In the genomic region with DNA sequence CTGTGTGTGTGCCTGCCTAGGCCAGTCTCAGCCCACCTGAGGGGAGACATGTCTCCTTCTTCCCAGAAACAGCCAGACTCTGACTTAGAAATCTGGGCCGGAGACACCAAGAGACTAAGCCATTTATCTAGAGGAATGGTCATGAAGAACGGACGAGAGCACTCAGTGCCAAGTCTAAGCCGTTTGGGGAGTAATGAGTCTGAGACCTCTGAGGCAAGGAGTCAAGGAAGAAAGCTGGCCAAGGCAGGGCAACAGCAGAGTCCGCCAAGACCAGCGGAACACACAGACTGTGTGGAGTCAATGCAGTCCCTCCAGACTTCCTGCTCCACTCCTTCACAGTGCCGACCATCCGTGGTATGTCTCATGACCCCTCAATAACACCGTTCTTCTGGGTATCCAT, we compare ENCODE assay signal across 13 mouse cellular contexts.
DNase-seq lines count a peak whose midpoint lies in the region; ATAC-seq lines count a peak whose summit lies in the region.
"Had no signal": no experiment of that assay in that cellular context is flagged by ENCODE, and none has a peak within 500 bp of the region (broad histone marks: within the 10 kb centered on the region; RNA-seq: fewer than 3 reads in every experiment).

No protein-coding gene starts in this region.

- H3K9ac ChIP-seq in hindbrain, embryonic 13.5 days: no peak overlapping the region
- H3K9ac ChIP-seq: liver, embryonic 14.5 days; midbrain, embryonic 12.5 days had no signal

- no peaks in the 10 kb centered on the region for H3K9me3 ChIP-seq in heart, embryonic 10.5 days
- no peaks in the 10 kb centered on the region for H3K9me3 ChIP-seq in hindbrain, embryonic 13.5 days
- H3K9me3 ChIP-seq: midbrain, embryonic 12.5 days had no signal

- H3K27ac ChIP-seq in heart, embryonic 10.5 days: no peak overlapping the region
- no peak overlapping the region for H3K27ac ChIP-seq in hindbrain, embryonic 13.5 days
- H3K27ac ChIP-seq: liver, embryonic 14.5 days; midbrain, embryonic 12.5 days had no signal

- H3K4me3 ChIP-seq in heart, embryonic 10.5 days: no peak overlapping the region
- no peak overlapping the region for H3K4me3 ChIP-seq in hindbrain, embryonic 13.5 days
- H3K4me3 ChIP-seq: midbrain, embryonic 12.5 days had no signal

- H3K4me2 ChIP-seq in hindbrain, embryonic 13.5 days: no peak overlapping the region
- H3K4me2 ChIP-seq: midbrain, embryonic 12.5 days had no signal

- H3K27me3 ChIP-seq in heart, embryonic 10.5 days (ENCODE audit: insufficient read depth, poor library complexity, severe bottlenecking): no peaks in the 10 kb centered on the region
- no peaks in the 10 kb centered on the region for H3K27me3 ChIP-seq in hindbrain, embryonic 13.5 days
- H3K27me3 ChIP-seq: midbrain, embryonic 12.5 days had no signal

- no peak for ATAC-seq in CD4-positive, CD25-positive, alpha-beta regulatory T cell, adult 4 months
- no peak for ATAC-seq in hindbrain, embryonic 13.5 days (ENCODE audit: low FRiP score)
- ATAC-seq: intestine, postnatal 0 days had no signal

- H3K36me3 ChIP-seq in heart, embryonic 10.5 days: peaks cover 11% of the 10 kb centered on the region; the same call in 1 of the 2 replicates
- H3K36me3 ChIP-seq in hindbrain, embryonic 13.5 days: no peaks in the 10 kb centered on the region
- H3K36me3 ChIP-seq: midbrain, embryonic 12.5 days had no signal

- peak; percentile 40 to 56 for DNase-seq in heart, adult 18-20 months
- DNase-seq in heart, embryonic 10.5 days (ENCODE audit: low spot score): no peak
- DNase-seq in fibroblast of lung, adult 2 months (ENCODE audit: low read depth): peak; percentile 44
- peak; percentile 30 to 37 for DNase-seq in heart, postnatal 36 days
- DNase-seq in lung, postnatal 25 days (ENCODE audit: low spot score): peak; percentile 26
- DNase-seq in thymus, postnatal 14 days: no peak
- DNase-seq: adrenal gland, adult 8-10 months; right cerebral cortex, adult 18-20 months had no signal

- H3K4me1 ChIP-seq in heart, embryonic 10.5 days: peaks cover 32% of the 10 kb centered on the region
- peaks cover 21% of the 10 kb centered on the region for H3K4me1 ChIP-seq in hindbrain, embryonic 13.5 days (replicated peaks)

- intact Hi-C loops in heart, postnatal 36 days (cut with DNase I): no loop called here

- WGBS in heart, embryonic 10.5 days: 83% methylated on average over 9 of the region's 9 CpGs
- 85% methylated on average over 9 of the region's 9 CpGs for WGBS in hindbrain, embryonic 13.5 days

Comparison
In these comparisons a context has a peak if more than half of its experiments do, and no peak if none do; other contexts are left out.
1. DNase-seq: peak in heart, adult 18-20 months (2 of 2), fibroblast of lung, adult 2 months (single experiment), heart, postnatal 36 days (2 of 2) and lung, postnatal 25 days (single experiment); none in heart, embryonic 10.5 days (single experiment) and thymus, postnatal 14 days (single experiment).